Mouse (Mus musculus) liver, embryonic 14.5 days (tissue): ENCODE measurements around the gene Wwc1. TPM values are rescaled to one million over a fixed set of nuclear protein-coding genes. Genes with fewer than 3 reads are reported as not detected.

Experiments
- ATAC-seq: fragments of 200-750 bp; cut with Nextera tagmentation; 2 replicates; pipeline ENCODE4 v1.8.0; 2017; ENCODE audit warnings: moderate number of reproducible peaks, mild to moderate bottlenecking, moderate library complexity; ENCODE audit not compliant: insufficient read depth
- DNase-seq, 3 experiments: peaks; one replicate each; pipeline ENCODE4 v3.0.0-alpha.2; 2012 to 2013; ENCODE audit warnings: low read depth in 3 of 3, low spot score in 3 of 3
- H3K27ac ChIP-seq: fragments of 300-500 bp; sonication (generic); 2 replicates; pipeline ENCODE4 v1.5.1; 2014; ENCODE audit warnings: moderate library complexity, mild to moderate bottlenecking, control low read depth, inconsistent platforms
- H3K27me3 ChIP-seq: fragments of 300-500 bp; sonication (generic); 2 replicates; pipeline ENCODE4 v1.6.1; 2014; ENCODE audit warnings: mild to moderate bottlenecking, low read length, moderate library complexity; ENCODE audit not compliant: control insufficient read depth, insufficient read depth
- H3K36me3 ChIP-seq: fragments of 300-500 bp; sonication (generic); replicated peaks from 2 replicates; pipeline ENCODE4 v1.6.1; 2014; ENCODE audit warnings: low read depth; ENCODE audit not compliant: control insufficient read depth, insufficient read depth
- H3K4me1 ChIP-seq, 2 experiments: fragments of 200-500 bp in 1 of 2; fragments of 300-500 bp in 1 of 2; sonication (generic) in 1 of 2; replicated peaks; 2 replicates each; pipeline ENCODE4 v1.6.1; 2012 to 2014; ENCODE audit warnings: antibody characterized with exemption in 1 of 2, inconsistent platforms in 1 of 2, low read length in 1 of 2; ENCODE audit not compliant: control insufficient read depth in 2 of 2, insufficient read depth in 2 of 2
- H3K4me2 ChIP-seq: fragments of 300-500 bp; sonication (generic); 2 replicates; pipeline ENCODE4 v1.6.1; 2014; ENCODE audit warnings: low read depth, mild to moderate bottlenecking, control low read depth, moderate library complexity
- H3K4me3 ChIP-seq, 2 experiments: fragments of 200-500 bp in 1 of 2; fragments of 300-500 bp in 1 of 2; sonication (generic) in 1 of 2; 2 replicates each; pipeline ENCODE4 v1.5.1; 2012 to 2014; ENCODE audit warnings: low read depth in 2 of 2, low read length in 2 of 2, mild to moderate bottlenecking in 2 of 2, control low read depth in 1 of 2, inconsistent platforms in 1 of 2, moderate library complexity in 1 of 2; ENCODE audit not compliant: insufficient read depth in 1 of 2
- H3K9ac ChIP-seq: fragments of 300-500 bp; sonication (generic); replicated peaks from 2 replicates; pipeline ENCODE4 v1.6.1; 2014; ENCODE audit warnings: mild to moderate bottlenecking, control low read depth, moderate library complexity
- H3K9me3 ChIP-seq: fragments of 300-500 bp; sonication (generic); 2 replicates; pipeline ENCODE4 v1.6.1; 2016; ENCODE audit warnings: low read length, mixed read lengths; ENCODE audit not compliant: control insufficient read depth
- CTCF ChIP-seq: IDR thresholded peaks from 2 replicates; pipeline ENCODE4 v1.5.1; 2016; ENCODE audit warnings: antibody characterized with exemption, low read depth, control low read depth
- EP300 ChIP-seq: IDR thresholded peaks from 2 replicates; pipeline ENCODE4 v1.6.1; 2016; ENCODE audit warnings: antibody characterized with exemption, low read depth
- WGBS: fragments of 180-500 bp; shearing (Covaris S2); extraction: QIAGEN DNeasy Blood & Tissue Kit; methylation state at CpG from one replicate; pipeline ENCODE4 v1.1.7; 2014; ENCODE audit not compliant: insufficient replicate concordance; 5-methylcytosine and 5-hydroxymethylcytosine counted together
- polyA plus RNA-seq, 2 experiments: library from polyadenylated mRNA; depleted of rRNA in 1 of 2; stranded (reverse) in 1 of 2; unstranded in 1 of 2; fragments of >200 nt; fragmentation: Nextera tagmentation in 1 of 2; extraction: Ambion mirVana in 1 of 2; gene quantifications; 2 replicates each; pipeline versions ENCODE4 v1.2.1 to v1.2.3; 2012 to 2014

Gene Wwc1
- polyA plus RNA-seq, 2 experiments = 0.65 to 2.5 TPM

DNA sequence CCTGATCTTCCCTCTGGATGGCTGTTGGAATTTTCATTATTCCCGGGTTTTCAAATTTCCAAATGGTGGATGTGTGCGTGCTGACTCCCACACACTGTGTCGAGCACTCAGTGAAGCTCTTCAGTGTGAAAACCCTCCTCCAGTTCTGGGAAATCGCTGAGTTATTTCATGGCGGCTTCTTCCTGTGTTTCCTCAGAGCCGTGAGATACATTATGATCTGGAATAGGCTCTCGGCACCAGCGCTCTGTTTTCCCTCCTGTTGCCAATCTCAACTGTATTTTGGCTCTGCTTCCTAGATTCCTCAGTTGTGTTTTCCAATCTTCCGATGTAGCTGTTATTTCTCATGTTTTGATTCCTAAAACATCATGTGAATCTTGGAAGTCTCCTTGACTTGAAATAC, 77.2 kb downstream of the Wwc1 start:
- Histone ChIP-seq H3K27me3 (no peaks in the 10 kb centered on the region), H3K9ac (no peak overlapping the region), H3K4me1 (no peaks in the 10 kb centered on the region), H3K9me3 (no peaks in the 10 kb centered on the region), H3K4me2 (no peak overlapping the region), H3K4me3 (no peak overlapping the region), H3K27ac (no peak overlapping the region), H3K36me3 (no peaks in the 10 kb centered on the region)
- 72% methylated on average over 9 of the region's 9 CpGs for WGBS
- DNase-seq (no peak), ATAC-seq (no peak)
- TF ChIP-seq CTCF = no peak
- no peak for TF ChIP-seq EP300

- H3K4me2 ChIP-seq = no peak overlapping the region
- H3K4me1 ChIP-seq = no peaks in the 10 kb centered on the region
- H3K27ac ChIP-seq = no peak overlapping the region
- ATAC-seq = no peak
- TF ChIP-seq CTCF (no peak), EP300 (no peak)
- 17% methylated on average over 9 of the region's 9 CpGs for WGBS
- no peaks in the 10 kb centered on the region for H3K36me3 ChIP-seq
- DNase-seq = no peak
- no peaks in the 10 kb centered on the region for H3K27me3 ChIP-seq
- no peak overlapping the region for H3K4me3 ChIP-seq
- no peak overlapping the region for H3K9ac ChIP-seq
- H3K9me3 ChIP-seq = no peaks in the 10 kb centered on the region
These were observed 80.4 kb downstream of the Wwc1 start for GRCm38 (mm10) chr11:35899946-35900345.

DNA sequence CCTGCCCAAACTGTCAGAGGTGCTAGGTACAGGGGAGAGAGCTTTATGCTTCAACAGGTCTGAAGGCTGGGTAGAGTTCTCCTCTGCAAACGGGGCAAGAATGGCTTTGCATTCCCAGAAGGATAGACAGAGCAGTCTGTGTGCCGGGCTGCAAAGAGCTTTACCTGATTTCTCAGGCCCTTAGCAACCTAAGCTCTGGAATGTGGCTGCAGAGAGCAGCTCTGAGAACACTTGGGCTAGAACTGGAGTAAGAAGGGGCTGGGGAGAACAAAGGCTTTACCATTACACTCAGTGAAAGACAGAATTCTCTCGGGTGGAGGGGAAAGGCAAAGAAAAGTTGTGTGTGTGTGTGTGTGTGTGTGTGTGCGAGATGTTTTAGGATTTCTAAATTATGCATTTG, 86.9 kb downstream of the Wwc1 start:
- ATAC-seq (no peak), DNase-seq (no peak)
- no peak overlapping the region for H3K9ac ChIP-seq
- no peaks in the 10 kb centered on the region for H3K9me3 ChIP-seq
- H3K4me2 ChIP-seq = no peak overlapping the region
- no peaks in the 10 kb centered on the region for H3K36me3 ChIP-seq
- H3K4me1 ChIP-seq = no peaks in the 10 kb centered on the region
- no peak overlapping the region for H3K4me3 ChIP-seq
- H3K27ac ChIP-seq = no peak overlapping the region
- no peak for TF ChIP-seq EP300
- H3K27me3 ChIP-seq = no peaks in the 10 kb centered on the region
- WGBS = 45% methylated on average over 4 of the region's 4 CpGs

GRCm38 (mm10) chr11:35893018-35893421, 87.3 kb downstream of the Wwc1 start:
- Histone ChIP-seq H3K4me3 (no peak overlapping the region), H3K9ac (no peak overlapping the region), H3K4me1 (no peaks in the 10 kb centered on the region), H3K27ac (no peak overlapping the region), H3K36me3 (no peaks in the 10 kb centered on the region), H3K9me3 (no peaks in the 10 kb centered on the region), H3K27me3 (no peaks in the 10 kb centered on the region), H3K4me2 (no peak overlapping the region)
- DNase-seq = no peak
- WGBS = 36% methylated on average over 10 of the region's 10 CpGs
- no peak for ATAC-seq
- no peak for TF ChIP-seq CTCF
- no peak for TF ChIP-seq EP300

GRCm38 (mm10) chr11:35892293-35892692, 88.0 kb downstream of the Wwc1 start:
- no peak overlapping the region for H3K9ac ChIP-seq
- H3K36me3 ChIP-seq = no peaks in the 10 kb centered on the region
- H3K4me1 ChIP-seq = no peaks in the 10 kb centered on the region
- ATAC-seq = no peak
- no peak overlapping the region for H3K4me2 ChIP-seq
- no peaks in the 10 kb centered on the region for H3K27me3 ChIP-seq
- H3K4me3 ChIP-seq = no peak overlapping the region
- 61% methylated on average over 9 of the region's 9 CpGs for WGBS
- no peak for DNase-seq
- no peaks in the 10 kb centered on the region for H3K9me3 ChIP-seq
- no peak overlapping the region for H3K27ac ChIP-seq
- TF ChIP-seq EP300 = no peak
- TF ChIP-seq CTCF = no peak

DNA sequence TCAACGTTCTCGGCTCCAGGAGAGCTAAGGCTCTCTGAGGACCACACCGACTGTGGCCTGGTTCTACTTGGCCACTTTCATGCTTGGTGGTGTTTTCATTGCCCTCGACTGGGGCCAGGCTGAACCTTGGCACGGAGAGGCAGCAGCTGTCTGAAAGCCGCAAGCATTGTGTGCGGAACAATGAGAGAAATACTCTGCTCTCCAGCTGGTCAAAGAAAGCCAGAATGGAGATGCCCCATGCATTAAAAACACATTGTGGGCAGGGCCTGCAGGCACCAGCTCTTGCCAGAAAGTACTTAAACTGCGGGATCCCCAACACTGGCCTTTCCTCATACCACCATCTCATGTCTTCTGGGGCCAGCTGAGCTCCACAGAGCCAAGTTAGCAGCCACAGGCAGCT, 91.5 kb downstream of the Wwc1 start:
- H3K36me3 ChIP-seq = no peaks in the 10 kb centered on the region
- 72% methylated on average over 8 of the region's 8 CpGs for WGBS
- H3K27me3 ChIP-seq = no peaks in the 10 kb centered on the region
- no peak overlapping the region for H3K9ac ChIP-seq
- H3K4me3 ChIP-seq = no peak overlapping the region
- H3K9me3 ChIP-seq = no peaks in the 10 kb centered on the region
- no peak overlapping the region for H3K27ac ChIP-seq
- DNase-seq (no peak), ATAC-seq (no peak)
- H3K4me1 ChIP-seq = no peaks in the 10 kb centered on the region
- no peak overlapping the region for H3K4me2 ChIP-seq
- TF ChIP-seq CTCF (no peak), EP300 (no peak)
